Mouse (Mus musculus): Measurements from ENCODE around the gene Cotl1. TPM values are rescaled to one million over a fixed set of nuclear protein-coding genes. Genes with fewer than 3 reads are reported as not detected.

Gene Cotl1
- polyA plus RNA-seq, 1 experiment from 2014 or later = 28.8 TPM

DNA sequence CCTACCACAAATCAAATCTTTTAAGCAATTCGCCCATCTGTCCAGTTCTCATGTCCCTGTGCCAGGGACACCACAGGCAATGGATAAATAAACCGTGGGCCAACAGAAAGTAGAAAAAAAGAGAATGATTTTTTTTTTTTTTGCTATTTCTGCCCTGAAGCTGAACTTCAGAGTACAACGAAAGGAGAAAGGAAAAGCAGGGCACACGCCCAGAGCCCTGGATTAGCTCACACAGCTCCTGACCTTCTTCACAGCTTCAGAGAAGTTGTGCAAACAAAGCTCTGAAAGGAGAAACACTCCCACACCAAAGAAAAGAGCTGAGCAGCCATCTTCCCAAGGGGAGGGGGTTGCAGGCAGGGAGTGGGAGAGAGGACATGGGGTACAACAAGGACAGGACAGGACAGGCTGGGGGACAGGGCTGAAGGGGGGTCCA lies 12.6 kb downstream of the Cotl1 start:
- H3K27ac ChIP-seq (ENCODE audit: low read depth) = peak overlapping the region; percentile 56

GRCm38 (mm10) chr8:119826982-119827381 lies 13.4 kb downstream of the Cotl1 start:
- Histone ChIP-seq H3K4me1 (ENCODE audit: insufficient read depth) (peaks cover 55% of the 10 kb centered on the region), H3K36me3 (replicated peaks; ENCODE audit: insufficient read depth, low read length) (peaks cover 6% of the 10 kb centered on the region; the same call in 1 of the 2 replicates), H3K27ac (ENCODE audit: low read depth) (peak overlapping the region; percentile 56), H3K27me3 (ENCODE audit: insufficient read depth, low read length) (no peaks in the 10 kb centered on the region), H3K9ac (replicated peaks) (no peak overlapping the region), H3K4me3 (ENCODE audit: low read depth, low read length) (no peak overlapping the region), H3K4me2 (ENCODE audit: low read depth, low read length) (peak overlapping the region; percentile 41), H3K9me3 (ENCODE audit: low read length) (no peaks in the 10 kb centered on the region)
- ATAC-seq (no peak), DNase-seq (no peak)
- 31% methylated on average over 5 of the region's 5 CpGs for WGBS (ENCODE audit: insufficient replicate concordance)
- TF ChIP-seq CTCF (IDR thresholded peaks at IDR 0.05; ENCODE audit: low read depth) (no peak), EP300 (IDR thresholded peaks at IDR 0.05; ENCODE audit: low read depth) (no peak)

More for the DNA sequence above, 12.6 kb downstream of the Cotl1 start:
- no peak overlapping the region for H3K9ac ChIP-seq (replicated peaks)
- H3K4me1 ChIP-seq (ENCODE audit: insufficient read depth) = peaks cover 63% of the 10 kb centered on the region
- WGBS (ENCODE audit: insufficient replicate concordance) = 42% methylated on average over 4 of the region's 4 CpGs
- TF ChIP-seq EP300 (IDR thresholded peaks at IDR 0.05; ENCODE audit: low read depth) = no peak
- TF ChIP-seq CTCF (IDR thresholded peaks at IDR 0.05; ENCODE audit: low read depth) = no peak
- DNase-seq (no peak), ATAC-seq (no peak)
- H3K27me3 ChIP-seq (ENCODE audit: insufficient read depth, low read length) = no peaks in the 10 kb centered on the region
- no peaks in the 10 kb centered on the region for H3K9me3 ChIP-seq (ENCODE audit: low read length)
- H3K36me3 ChIP-seq (replicated peaks; ENCODE audit: insufficient read depth, low read length) = 0 out of 2 replicates have a peak, but pooled peaks cover under 1% of the 10 kb centered on the region
- no peak overlapping the region; the same call in 1 of the 2 replicates for H3K4me3 ChIP-seq (ENCODE audit: low read depth, low read length)
- peak overlapping the region; percentile 41; the same call in 1 of the 2 replicates for H3K4me2 ChIP-seq (ENCODE audit: low read depth, low read length)

GRCm38 (mm10) chr8:119825950-119826730 lies 14.2 kb downstream of the Cotl1 start:
- Histone ChIP-seq H3K9me3 (ENCODE audit: low read length) (no peaks in the 10 kb centered on the region), H3K9ac (replicated peaks) (no peak overlapping the region), H3K27me3 (ENCODE audit: insufficient read depth, low read length) (no peaks in the 10 kb centered on the region), H3K27ac (ENCODE audit: low read depth) (peak overlapping the region; percentile 56), H3K4me3 (ENCODE audit: low read depth, low read length) (no peak overlapping the region), H3K36me3 (replicated peaks; ENCODE audit: insufficient read depth, low read length) (peaks cover 11% of the 10 kb centered on the region; the same call in 1 of the 2 replicates), H3K4me1 (ENCODE audit: insufficient read depth) (peaks cover 47% of the 10 kb centered on the region), H3K4me2 (ENCODE audit: low read depth, low read length) (peak overlapping the region; percentile 41)
- peak; percentile 48 for DNase-seq
- WGBS (ENCODE audit: insufficient replicate concordance) = 32% methylated on average over 19 of the region's 19 CpGs
- ATAC-seq = peak; percentile 37
- TF ChIP-seq CTCF (IDR thresholded peaks at IDR 0.05; ENCODE audit: low read depth) = no peak
- no peak for TF ChIP-seq EP300 (IDR thresholded peaks at IDR 0.05; ENCODE audit: low read depth)

DNA sequence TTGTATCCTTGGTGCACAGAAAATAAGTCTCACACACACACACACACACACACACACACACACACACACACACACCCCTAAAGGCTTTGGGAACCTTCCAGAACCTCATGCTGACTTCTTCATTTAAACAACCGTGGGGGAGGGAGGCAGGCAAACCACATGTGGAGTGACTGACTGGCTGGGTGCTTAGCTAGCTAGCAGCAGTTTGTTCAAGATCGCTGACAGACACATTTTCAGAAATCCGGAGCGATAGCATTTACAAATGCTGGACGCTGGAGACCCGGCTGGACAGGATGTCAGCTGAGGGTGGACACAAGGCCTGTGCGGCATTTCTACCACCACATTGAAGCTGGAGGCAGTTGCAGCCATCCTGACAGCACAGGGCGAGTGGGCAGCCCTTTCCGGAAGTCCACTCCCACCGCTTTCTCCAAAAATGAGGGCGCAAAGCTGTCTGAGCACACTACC lies 15.5 kb downstream of the Cotl1 start:
- peaks cover 13% of the 10 kb centered on the region; the same call in 1 of the 2 replicates for H3K36me3 ChIP-seq (replicated peaks; ENCODE audit: insufficient read depth, low read length)
- H3K27ac ChIP-seq (ENCODE audit: low read depth) = peak overlapping the region; percentile 56
- no peak overlapping the region for H3K9ac ChIP-seq (replicated peaks)
- H3K9me3 ChIP-seq (ENCODE audit: low read length) = no peaks in the 10 kb centered on the region
- no peaks in the 10 kb centered on the region for H3K27me3 ChIP-seq (ENCODE audit: insufficient read depth, low read length)
- WGBS (ENCODE audit: insufficient replicate concordance) = 61% methylated on average over 11 of the region's 11 CpGs
- no peak for TF ChIP-seq EP300 (IDR thresholded peaks at IDR 0.05; ENCODE audit: low read depth)
- no peak for TF ChIP-seq CTCF (IDR thresholded peaks at IDR 0.05; ENCODE audit: low read depth)
- no peak overlapping the region for H3K4me3 ChIP-seq (ENCODE audit: low read depth, low read length)
- DNase-seq (peak; percentile 33), ATAC-seq (peak; percentile 51)
- peaks cover 36% of the 10 kb centered on the region for H3K4me1 ChIP-seq (ENCODE audit: insufficient read depth)
- H3K4me2 ChIP-seq (ENCODE audit: low read depth, low read length) = peak overlapping the region; percentile 41; the same call in 1 of the 2 replicates

GRCm38 (mm10) chr8:119824100-119824499 lies 16.2 kb downstream of the Cotl1 start:
- TF ChIP-seq EP300 (IDR thresholded peaks at IDR 0.05; ENCODE audit: low read depth) = no peak
- 0 out of 2 replicates have a peak, but pooled peaks have one; percentile 1 for TF ChIP-seq CTCF (IDR thresholded peaks at IDR 0.05; ENCODE audit: low read depth)
- H3K4me1 ChIP-seq (ENCODE audit: insufficient read depth) = peaks cover 31% of the 10 kb centered on the region
- no peaks in the 10 kb centered on the region for H3K9me3 ChIP-seq (ENCODE audit: low read length)

DNA sequence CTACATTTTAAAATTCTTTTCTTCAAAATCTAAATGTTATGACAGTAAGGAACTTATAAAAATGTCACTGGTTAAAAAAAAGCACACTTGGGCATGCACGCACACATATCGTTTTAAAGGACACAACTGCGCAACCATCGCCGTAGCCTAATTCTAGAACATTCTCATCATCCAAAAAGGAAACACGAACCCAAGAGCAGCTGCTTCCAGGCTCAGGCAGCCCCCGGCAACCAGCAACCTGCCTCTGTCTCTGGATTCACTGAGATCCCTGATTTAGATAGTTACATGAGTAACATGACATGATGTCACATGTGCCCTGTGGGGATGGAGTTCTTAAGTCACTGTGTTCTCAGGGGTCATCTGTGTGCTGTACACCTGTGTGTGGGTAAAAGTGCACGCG lies 17.1 kb downstream of the Cotl1 start:
- WGBS (ENCODE audit: insufficient replicate concordance) = 92% methylated on average over 9 of the region's 9 CpGs
- H3K4me3 ChIP-seq (ENCODE audit: low read depth, low read length) = no peak overlapping the region
- H3K27ac ChIP-seq (ENCODE audit: low read depth) = no peak overlapping the region
- no peaks in the 10 kb centered on the region for H3K9me3 ChIP-seq (ENCODE audit: low read length)
- no peak overlapping the region for H3K9ac ChIP-seq (replicated peaks)
- no peak for DNase-seq
- peaks cover 28% of the 10 kb centered on the region for H3K4me1 ChIP-seq (ENCODE audit: insufficient read depth)
- no peak for TF ChIP-seq EP300 (IDR thresholded peaks at IDR 0.05; ENCODE audit: low read depth)
- no peak for TF ChIP-seq CTCF (IDR thresholded peaks at IDR 0.05; ENCODE audit: low read depth)
- no peaks in the 10 kb centered on the region for H3K27me3 ChIP-seq (ENCODE audit: insufficient read depth, low read length)
- no peak for ATAC-seq
- no peak overlapping the region for H3K4me2 ChIP-seq (ENCODE audit: low read depth, low read length)
- H3K36me3 ChIP-seq (replicated peaks; ENCODE audit: insufficient read depth, low read length) = peaks cover 13% of the 10 kb centered on the region

More at GRCm38 (mm10) chr8:119824100-119824499, 16.2 kb downstream of the Cotl1 start:
- ATAC-seq (no peak), DNase-seq (no peak)
- Histone ChIP-seq H3K4me2 (ENCODE audit: low read depth, low read length) (no peak overlapping the region), H3K36me3 (replicated peaks; ENCODE audit: insufficient read depth, low read length) (peaks cover 13% of the 10 kb centered on the region), H3K9ac (replicated peaks) (no peak overlapping the region), H3K4me3 (ENCODE audit: low read depth, low read length) (no peak overlapping the region), H3K27ac (ENCODE audit: low read depth) (0 out of 2 replicates have a peak overlapping the region, but pooled peaks have one; percentile 4), H3K27me3 (ENCODE audit: insufficient read depth, low read length) (no peaks in the 10 kb centered on the region)
- WGBS (ENCODE audit: insufficient replicate concordance) = 65% methylated on average over 4 of the region's 4 CpGs
